Mouse (Mus musculus) mouse embryonic stem cell (cell line): ENCODE data around the gene Snapc1.

ENCODE experiments used
- in situ Hi-C, 2 experiments: fragments of 300-500 bp; cut with MboI; formaldehyde crosslinking; loops; 1 replicate in 1 of 2; 3 replicates in 1 of 2; pipeline ENCODE4 v1.14.3; 2019 to 2020; ENCODE audit warnings: low sequenced_read_pairs in 2 of 2, low pct_unique_long_range_greater_than_20kb in 1 of 2, mixed read lengths in 1 of 2; ENCODE audit not compliant: unreplicated experiment in 1 of 2

Snapc1 gene

GRCm38 (mm10) chr12:73986299-73986698, 22.0 kb downstream of the Snapc1 start:
- in situ Hi-C loops, result no loop called here

- in situ Hi-C loops, result no loop called here
Measured at GRCm38 (mm10) chr12:73988393-73989008, 24.2 kb downstream of the Snapc1 start.

- in situ Hi-C loops, result no loop called here
Measured at GRCm38 (mm10) chr12:73989594-73989993, 25.3 kb downstream of the Snapc1 start.

GRCm38 (mm10) chr12:73996906-73997296, 32.6 kb downstream of the Snapc1 start:
- in situ Hi-C loops, result no loop called here

GRCm38 (mm10) chr12:73997297-73998127, 33.2 kb downstream of the Snapc1 start, which contains the start of gene Syt16:
TSS of gene Syt16 (plus strand) at chr12:73997661.
- in situ Hi-C loops, result no loop called here

GRCm38 (mm10) chr12:73998128-73998456, 33.8 kb downstream of the Snapc1 start:
- in situ Hi-C loops, result no loop called here

- in situ Hi-C loops, result loop anchor here in 1 of 2 experiments (10.0 kb wide), 2 partner anchors 292 to 298 kb away; no protein-coding TSS in a partner anchor
Measured at GRCm38 (mm10) chr12:74002449-74002848, 38.2 kb downstream of the Snapc1 start.

- in situ Hi-C loops, result loop anchor here in 1 of 2 experiments (10.0 kb wide), 2 partner anchors 285 to 305 kb away; no protein-coding TSS in a partner anchor
Measured at GRCm38 (mm10) chr12:74009448-74009911, 45.2 kb downstream of the Snapc1 start.

GRCm38 (mm10) chr12:74013739-74014138, 49.5 kb downstream of the Snapc1 start:
- in situ Hi-C loops, result no loop called here

- in situ Hi-C loops, result no loop called here
Measured at GRCm38 (mm10) chr12:74014739-74015270, 50.5 kb downstream of the Snapc1 start.

GRCm38 (mm10) chr12:74015491-74015890, 51.2 kb downstream of the Snapc1 start:
- in situ Hi-C loops, result no loop called here

GRCm38 (mm10) chr12:74023260-74023659, 59.0 kb downstream of the Snapc1 start:
- in situ Hi-C loops, result no loop called here

GRCm38 (mm10) chr12:74024912-74025311, 60.6 kb downstream of the Snapc1 start:
- in situ Hi-C loops, result no loop called here
